Mouse (Mus musculus) forebrain, embryonic 12.5 days (tissue): ENCODE measurements at regions not wholly inside any gene's neighbourhood (a gene's known extent, or its start where the extent isn't known, plus 50 kb on each side); places are given as distances from the start of the nearest gene placed in this dataset.

Experiments
- ATAC-seq: fragments of 200-750 bp; cut with Nextera tagmentation; 2 replicates; pipeline ENCODE4 v1.8.0; 2017; ENCODE audit warnings: moderate TSS enrichment; ENCODE audit not compliant: low FRiP score
- H3K27ac ChIP-seq: fragments of 300-500 bp; sonication (generic); 2 replicates; pipeline ENCODE4 v1.5.1; 2016; ENCODE audit warnings: mild to moderate bottlenecking
- H3K27me3 ChIP-seq: fragments of 300-500 bp; sonication (generic); 2 replicates; pipeline ENCODE4 v1.6.1; 2016; ENCODE audit warnings: mild to moderate bottlenecking
- H3K36me3 ChIP-seq: fragments of 300-500 bp; sonication (generic); replicated peaks from 2 replicates; pipeline ENCODE4 v1.6.1; 2016; ENCODE audit warnings: mild to moderate bottlenecking
- H3K4me1 ChIP-seq: fragments of 300-500 bp; sonication (generic); 2 replicates; pipeline ENCODE4 v1.6.1; 2016
- H3K4me2 ChIP-seq: fragments of 300-500 bp; sonication (generic); 2 replicates; pipeline ENCODE4 v1.6.1; 2016; ENCODE audit warnings: mild to moderate bottlenecking, moderate library complexity
- H3K4me3 ChIP-seq: fragments of 300-500 bp; sonication (generic); replicated peaks from 2 replicates; pipeline ENCODE4 v1.5.1; 2016; ENCODE audit warnings: mild to moderate bottlenecking
- H3K9ac ChIP-seq: fragments of 300-500 bp; sonication (generic); 2 replicates; pipeline ENCODE4 v1.6.1; 2016; ENCODE audit warnings: mild to moderate bottlenecking
- H3K9me3 ChIP-seq: fragments of 300-500 bp; sonication (generic); 2 replicates; pipeline ENCODE4 v1.6.1; 2016
- WGBS: fragments of 180-500 bp; shearing (Covaris S2); methylation state at CpG from one replicate; pipeline ENCODE4 v1.1.7; 2016; 5-methylcytosine and 5-hydroxymethylcytosine counted together

DNA sequence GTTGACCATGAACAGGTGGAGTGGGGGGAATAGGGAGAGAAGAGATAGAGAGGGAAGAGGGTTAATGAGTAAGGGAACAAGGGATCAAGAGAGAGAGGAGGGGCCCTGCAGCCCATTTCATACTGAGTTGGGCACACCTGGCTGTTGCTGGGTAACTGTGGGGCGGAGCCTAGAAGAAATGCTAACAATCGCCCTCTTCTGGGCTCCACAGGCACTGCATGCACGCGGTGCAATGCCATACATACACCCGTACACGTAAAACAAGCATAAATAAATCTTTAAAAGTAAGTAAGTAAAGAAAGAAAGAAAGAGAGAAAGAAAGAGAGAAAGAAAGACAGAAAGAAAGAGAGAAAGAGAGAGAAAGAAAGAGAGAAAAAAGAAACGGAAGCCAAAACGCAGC, 106.5 kb upstream of the Rxfp2 start:
- no peak overlapping the region for H3K4me2 ChIP-seq
- no peaks in the 10 kb centered on the region for H3K4me1 ChIP-seq
- H3K9ac ChIP-seq: no peak overlapping the region
- no peak for ATAC-seq
- WGBS: 91% methylated on average over 8 of the region's 8 CpGs
- H3K9me3 ChIP-seq: no peaks in the 10 kb centered on the region
- H3K36me3 ChIP-seq: no peaks in the 10 kb centered on the region
- H3K4me3 ChIP-seq: no peak overlapping the region
- no peak overlapping the region for H3K27ac ChIP-seq
- H3K27me3 ChIP-seq: no peaks in the 10 kb centered on the region

DNA sequence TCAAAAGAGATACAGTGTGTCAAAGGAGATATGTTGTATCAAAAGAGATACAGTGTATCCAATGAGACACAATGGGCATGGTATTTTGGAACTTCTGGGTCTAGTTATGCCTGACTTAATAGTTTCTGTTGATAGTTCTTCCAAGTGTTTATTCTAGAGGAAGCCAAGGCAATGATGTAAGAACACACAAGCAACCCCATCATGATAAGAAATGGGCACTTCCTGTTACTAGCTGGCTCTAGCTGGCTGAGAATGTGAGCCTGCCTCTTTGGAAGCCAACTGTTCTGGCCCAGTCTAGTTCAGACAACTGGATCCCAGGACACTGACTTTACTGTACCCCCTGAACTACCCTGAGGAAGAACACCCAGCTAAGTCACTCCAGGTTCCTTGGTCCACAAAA, 102.7 kb upstream of the Rxfp2 start:
- no peak overlapping the region for H3K4me3 ChIP-seq
- no peak overlapping the region for H3K9ac ChIP-seq
- no peak overlapping the region for H3K27ac ChIP-seq
- H3K27me3 ChIP-seq: no peaks in the 10 kb centered on the region
- no peak overlapping the region for H3K4me2 ChIP-seq
- ATAC-seq: no peak
- no peaks in the 10 kb centered on the region for H3K9me3 ChIP-seq
- no peaks in the 10 kb centered on the region for H3K36me3 ChIP-seq
- H3K4me1 ChIP-seq: no peaks in the 10 kb centered on the region

DNA sequence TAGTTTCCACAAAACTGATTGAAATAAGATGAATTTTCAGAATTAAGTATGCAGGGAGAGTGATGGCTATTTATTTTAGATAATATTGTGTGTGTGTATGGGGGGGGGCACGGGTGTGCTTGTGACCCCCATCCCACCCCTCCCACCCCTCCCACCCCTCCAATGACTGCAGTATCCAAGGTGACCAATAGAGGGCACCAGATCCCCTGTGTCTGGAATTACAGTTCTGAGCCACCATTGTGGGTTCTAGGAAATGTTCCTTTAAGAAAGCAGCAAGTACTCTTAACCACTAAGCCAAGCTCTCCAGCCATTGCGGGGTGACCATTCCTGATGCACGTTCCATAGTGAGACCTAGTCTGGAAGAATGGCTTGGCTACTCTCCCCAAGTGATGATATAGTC, 101.1 kb upstream of the Rxfp2 start:
- 24% methylated on average over 3 of the region's 3 CpGs for WGBS
- Histone ChIP-seq H3K36me3 (no peaks in the 10 kb centered on the region), H3K4me3 (no peak overlapping the region), H3K4me2 (no peak overlapping the region), H3K9me3 (no peaks in the 10 kb centered on the region), H3K9ac (no peak overlapping the region), H3K27me3 (no peaks in the 10 kb centered on the region), H3K27ac (no peak overlapping the region), H3K4me1 (no peaks in the 10 kb centered on the region)
- ATAC-seq: no peak

DNA sequence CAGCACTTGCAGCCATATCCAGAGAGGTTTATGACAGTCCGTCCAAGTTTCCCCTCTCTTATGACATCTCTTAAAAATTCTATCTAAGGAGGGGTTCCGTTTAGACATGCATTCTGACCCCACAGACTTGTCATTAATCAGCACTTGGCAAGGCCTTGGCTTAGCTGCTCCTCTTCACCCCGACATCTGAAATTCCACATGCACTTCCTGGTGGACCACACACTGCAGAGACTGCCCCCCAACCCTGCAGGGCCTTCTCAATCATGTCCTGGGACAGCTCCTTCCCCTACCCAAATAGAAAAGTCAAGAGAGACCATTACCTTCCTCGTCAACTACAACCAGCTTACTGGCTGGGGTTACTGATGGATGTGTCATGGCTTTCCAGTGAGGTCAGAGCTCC, 99.4 kb upstream of the Rxfp2 start:
- ATAC-seq: no peak
- Histone ChIP-seq H3K27ac (no peak overlapping the region), H3K9ac (no peak overlapping the region), H3K36me3 (no peaks in the 10 kb centered on the region), H3K4me2 (no peak overlapping the region), H3K9me3 (no peaks in the 10 kb centered on the region), H3K27me3 (no peaks in the 10 kb centered on the region), H3K4me1 (no peaks in the 10 kb centered on the region), H3K4me3 (no peak overlapping the region)
- WGBS: 83% methylated on average over 4 of the region's 4 CpGs

DNA sequence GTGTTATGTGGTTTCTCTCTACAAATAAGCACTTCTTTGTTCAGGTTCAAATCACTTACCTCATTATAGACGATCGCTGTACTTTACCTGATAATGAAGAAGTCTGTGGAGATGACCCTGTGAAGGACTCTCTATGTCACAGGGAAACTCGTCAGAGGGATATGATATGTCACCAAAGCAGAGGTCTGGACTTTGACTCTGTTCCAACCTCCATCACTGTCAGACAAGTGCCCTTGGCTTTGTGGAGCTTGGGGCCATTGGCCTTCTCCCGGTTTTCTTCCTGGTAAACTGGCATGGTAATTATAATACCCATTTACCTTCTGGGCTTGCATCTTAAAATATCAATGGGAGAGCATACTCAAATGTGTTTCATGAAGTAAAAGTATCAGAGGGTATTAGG, 98.1 kb upstream of the Rxfp2 start:
- no peak overlapping the region for H3K9ac ChIP-seq

DNA sequence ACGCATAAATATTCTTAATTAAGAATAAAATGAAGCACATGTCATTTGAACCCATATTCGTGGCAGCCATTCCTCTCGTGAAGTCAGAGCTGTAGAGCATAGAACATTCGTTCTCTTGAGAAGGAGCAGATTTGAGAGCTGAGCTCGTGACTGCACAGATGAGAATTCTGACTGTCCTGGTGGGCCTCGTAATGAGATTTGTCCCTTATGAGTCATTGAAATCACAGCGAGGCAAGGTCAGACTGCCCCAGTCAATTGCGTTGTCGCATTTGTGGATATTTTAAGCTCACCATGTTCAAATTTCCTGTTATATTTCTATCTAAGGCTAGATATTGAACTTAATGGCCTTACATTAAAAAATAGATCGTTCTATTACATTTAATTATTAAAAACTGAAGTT, 94.0 kb upstream of the Rxfp2 start:
- 90% methylated on average over 10 of the region's 10 CpGs for WGBS
- H3K36me3 ChIP-seq: no peaks in the 10 kb centered on the region
- no peak for ATAC-seq
- no peak overlapping the region for H3K9ac ChIP-seq
- no peak overlapping the region for H3K4me3 ChIP-seq
- no peaks in the 10 kb centered on the region for H3K9me3 ChIP-seq
- H3K4me2 ChIP-seq: no peak overlapping the region
- no peaks in the 10 kb centered on the region for H3K27me3 ChIP-seq
- no peak overlapping the region for H3K27ac ChIP-seq
- no peaks in the 10 kb centered on the region for H3K4me1 ChIP-seq

More for the DNA sequence above, 98.1 kb upstream of the Rxfp2 start:
- Histone ChIP-seq H3K9me3 (no peaks in the 10 kb centered on the region), H3K27me3 (no peaks in the 10 kb centered on the region), H3K4me2 (no peak overlapping the region), H3K4me3 (no peak overlapping the region), H3K36me3 (no peaks in the 10 kb centered on the region), H3K4me1 (no peaks in the 10 kb centered on the region), H3K27ac (no peak overlapping the region)
- 86% methylated on average over 4 of the region's 4 CpGs for WGBS
- ATAC-seq: no peak

DNA sequence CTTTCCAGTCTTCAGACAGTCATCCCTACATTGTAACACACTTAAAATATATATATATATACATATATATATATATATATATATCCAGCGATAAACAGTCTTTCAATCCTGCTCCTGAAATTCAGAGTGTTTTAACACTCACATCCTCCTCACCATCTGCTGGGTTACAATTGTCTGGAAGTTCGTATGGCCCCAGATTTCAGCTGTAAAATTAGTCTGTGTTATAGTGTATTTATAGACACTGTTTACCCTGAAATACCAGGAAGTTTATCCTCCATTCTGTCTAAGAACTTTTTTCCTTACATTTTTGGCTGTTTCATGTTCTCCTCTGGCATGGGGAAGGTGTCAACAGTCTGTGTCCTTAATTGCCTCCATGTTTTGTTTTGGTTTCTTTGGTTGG, 91.7 kb upstream of the Rxfp2 start:
- peaks cover 5% of the 10 kb centered on the region for H3K4me1 ChIP-seq
- H3K27me3 ChIP-seq: no peaks in the 10 kb centered on the region
- no peak overlapping the region for H3K4me2 ChIP-seq
- no peak overlapping the region for H3K4me3 ChIP-seq
- H3K9ac ChIP-seq: no peak overlapping the region
- no peaks in the 10 kb centered on the region for H3K9me3 ChIP-seq
- 82% methylated on average over 2 of the region's 2 CpGs for WGBS
- no peak overlapping the region for H3K27ac ChIP-seq
- no peaks in the 10 kb centered on the region for H3K36me3 ChIP-seq
- no peak for ATAC-seq

DNA sequence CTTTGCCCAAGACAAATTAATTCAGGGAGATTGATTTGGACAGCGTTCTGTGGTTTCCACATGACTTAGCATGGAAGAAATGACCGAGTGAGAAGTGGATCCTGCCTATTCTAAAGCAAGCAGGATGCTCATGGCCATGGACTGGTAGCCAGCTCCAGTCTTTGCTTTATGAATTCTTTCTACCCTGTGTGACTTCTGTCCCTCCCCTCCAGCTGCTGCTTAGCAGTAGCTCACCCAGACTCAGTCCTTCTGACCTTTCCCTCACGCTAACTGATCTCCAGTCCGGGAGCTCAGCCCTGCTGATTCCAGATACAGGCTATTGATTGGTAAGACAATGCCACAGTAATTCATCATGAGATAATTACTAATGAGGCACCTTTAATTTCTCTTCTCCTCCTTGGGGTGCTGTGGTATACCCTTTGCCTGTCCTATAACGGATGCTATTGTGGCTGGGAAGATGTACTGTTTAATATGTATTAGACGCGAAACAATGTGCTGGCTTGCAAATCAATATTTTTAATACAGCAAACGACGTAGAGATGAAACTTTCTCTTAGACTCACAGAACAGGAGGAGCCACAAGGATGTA, 86.8 kb upstream of the Rxfp2 start:
- Histone ChIP-seq H3K36me3 (no peaks in the 10 kb centered on the region), H3K27me3 (no peaks in the 10 kb centered on the region), H3K9me3 (no peaks in the 10 kb centered on the region), H3K4me2 (no peak overlapping the region), H3K27ac (peak overlapping the region; percentile 31; the same call in 1 of the 2 replicates), H3K9ac (no peak overlapping the region), H3K4me3 (no peak overlapping the region), H3K4me1 (peaks cover 14% of the 10 kb centered on the region)
- WGBS: 55% methylated on average over 9 of the region's 9 CpGs
- no peak for ATAC-seq

DNA sequence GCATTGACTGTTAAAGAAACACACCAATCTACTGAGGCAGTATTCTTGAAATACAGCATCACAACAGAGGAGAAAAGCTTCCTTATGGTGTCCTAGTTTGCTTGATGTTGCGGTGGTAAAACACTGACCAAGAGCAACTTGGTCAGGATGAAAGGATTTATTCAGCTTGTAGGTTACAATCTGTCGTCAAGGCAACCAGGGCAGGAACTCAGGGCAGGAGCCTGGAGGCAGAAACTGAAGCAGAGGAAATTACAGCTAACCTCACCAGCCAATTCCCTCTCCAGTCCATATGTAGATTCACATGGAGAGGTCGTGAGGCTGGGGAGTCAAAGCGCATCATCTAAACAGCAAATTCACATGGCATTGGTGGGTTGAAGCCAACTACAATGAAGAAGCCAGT, 86.3 kb upstream of the Rxfp2 start:
- Histone ChIP-seq H3K4me2 (no peak overlapping the region), H3K4me1 (peaks cover 14% of the 10 kb centered on the region), H3K9ac (no peak overlapping the region), H3K4me3 (no peak overlapping the region), H3K27me3 (no peaks in the 10 kb centered on the region), H3K36me3 (no peaks in the 10 kb centered on the region), H3K27ac (peak overlapping the region; percentile 31; the same call in 1 of the 2 replicates), H3K9me3 (no peaks in the 10 kb centered on the region)
- ATAC-seq: peak; percentile 55
- 41% methylated on average over 4 of the region's 4 CpGs for WGBS

DNA sequence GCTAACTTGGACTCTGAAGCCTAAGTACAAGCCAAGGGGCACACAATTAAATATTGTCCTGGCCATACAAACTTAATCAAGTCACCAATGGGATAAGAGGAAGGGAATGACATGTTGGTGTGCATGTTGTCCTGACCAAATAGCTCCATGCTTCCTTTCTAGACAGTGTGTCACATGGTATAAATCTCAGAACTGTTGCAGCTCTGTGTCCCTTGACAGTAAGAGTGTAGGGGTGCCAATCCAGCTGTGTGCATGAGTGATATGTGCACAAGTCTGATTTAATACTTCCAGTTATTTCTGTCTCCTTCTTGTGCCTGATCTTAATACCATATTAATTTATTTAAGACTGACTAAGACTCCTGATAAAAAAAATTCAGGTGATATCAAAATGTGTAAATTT, 72.8 kb upstream of the Rxfp2 start:
- no peak for ATAC-seq

DNA sequence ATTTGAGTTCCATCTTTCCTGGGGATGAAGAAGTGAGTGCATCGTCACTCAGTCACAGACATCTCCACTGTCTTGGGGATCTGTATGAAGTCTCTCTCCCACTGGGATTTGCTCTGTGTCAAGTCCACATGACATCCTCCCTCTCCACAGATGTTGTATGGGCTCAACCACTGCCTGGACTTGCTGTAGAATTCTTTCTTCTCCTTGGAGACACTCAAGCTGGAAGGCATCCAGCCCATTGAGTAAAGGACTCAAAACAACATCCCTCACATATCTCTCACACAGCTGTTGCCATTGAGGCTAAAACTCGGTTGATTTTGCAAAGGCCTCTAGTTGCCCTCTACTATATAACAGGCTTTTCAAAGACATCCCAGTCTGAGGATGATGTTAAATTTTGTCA, 71.0 kb upstream of the Rxfp2 start:
- WGBS: 88% methylated on average over 2 of the region's 2 CpGs
- no peak for ATAC-seq
- H3K4me1 ChIP-seq: no peaks in the 10 kb centered on the region

More for the DNA sequence above, 72.8 kb upstream of the Rxfp2 start:
- Histone ChIP-seq H3K4me3 (no peak overlapping the region), H3K27ac (no peak overlapping the region), H3K4me1 (no peaks in the 10 kb centered on the region), H3K36me3 (no peaks in the 10 kb centered on the region), H3K27me3 (no peaks in the 10 kb centered on the region), H3K9me3 (no peaks in the 10 kb centered on the region), H3K4me2 (no peak overlapping the region), H3K9ac (no peak overlapping the region)

DNA sequence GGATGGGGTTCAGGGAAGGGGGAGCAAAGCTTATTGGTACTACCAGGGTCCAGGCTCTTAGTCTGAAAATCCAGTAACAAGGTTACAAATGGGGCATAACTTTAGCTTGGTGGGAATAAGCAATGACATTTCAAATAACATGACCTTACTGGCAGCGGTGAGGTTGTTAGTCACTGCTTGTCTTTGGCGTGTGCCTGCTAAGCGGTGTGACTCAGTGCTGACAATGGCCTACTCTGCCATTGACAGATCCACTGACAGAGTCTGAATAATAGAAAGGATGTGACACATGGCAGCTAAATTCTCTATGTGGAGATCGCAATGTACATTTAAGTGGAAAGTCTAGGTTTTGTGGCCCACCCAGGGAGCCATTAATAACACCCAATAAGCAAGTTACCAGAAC, 61.5 kb upstream of the Rxfp2 start:
- Histone ChIP-seq H3K27ac (no peak overlapping the region), H3K4me2 (no peak overlapping the region), H3K9ac (no peak overlapping the region), H3K4me1 (no peaks in the 10 kb centered on the region), H3K9me3 (no peaks in the 10 kb centered on the region), H3K27me3 (no peaks in the 10 kb centered on the region), H3K36me3 (no peaks in the 10 kb centered on the region), H3K4me3 (no peak overlapping the region)
- no peak for ATAC-seq
- 86% methylated on average over 4 of the region's 4 CpGs for WGBS

More for the DNA sequence above, 71.0 kb upstream of the Rxfp2 start:
- Histone ChIP-seq H3K27ac (no peak overlapping the region), H3K9ac (no peak overlapping the region), H3K36me3 (no peaks in the 10 kb centered on the region), H3K4me3 (no peak overlapping the region), H3K9me3 (no peaks in the 10 kb centered on the region), H3K27me3 (no peaks in the 10 kb centered on the region), H3K4me2 (no peak overlapping the region)

DNA sequence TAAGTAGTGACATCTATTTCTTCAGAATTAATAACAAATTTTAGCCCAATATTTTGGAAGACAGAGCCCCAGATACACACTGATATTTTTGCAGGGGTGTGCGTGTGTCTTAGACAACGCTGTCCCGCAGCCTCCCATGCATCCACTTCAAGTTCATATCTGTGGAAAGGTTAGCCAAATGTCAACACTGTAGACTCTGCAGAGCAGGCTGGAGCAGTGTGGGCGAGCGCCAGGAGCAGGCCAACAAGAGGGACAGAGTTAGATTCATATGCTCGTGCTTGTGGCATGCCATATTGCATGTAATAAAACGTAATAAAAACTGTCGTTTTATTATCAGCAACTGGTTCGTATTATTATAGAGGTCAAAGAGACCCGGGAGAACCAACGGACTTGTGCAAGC, 57.3 kb upstream of the Rxfp2 start:
- Histone ChIP-seq H3K9me3 (no peaks in the 10 kb centered on the region), H3K9ac (no peak overlapping the region), H3K36me3 (no peaks in the 10 kb centered on the region), H3K27me3 (no peaks in the 10 kb centered on the region), H3K4me2 (no peak overlapping the region), H3K4me1 (peaks cover 9% of the 10 kb centered on the region), H3K27ac (no peak overlapping the region), H3K4me3 (no peak overlapping the region)
- ATAC-seq: no peak
- 92% methylated on average over 11 of the region's 11 CpGs for WGBS
